Comparison of ENCODE assay signal across 28 mouse cellular contexts in genomic region chr11:61550631-61551030, GRCm38 (mm10). TPM values are rescaled to one million over a fixed set of nuclear protein-coding genes. Genes with fewer than 3 reads are reported as not detected.
"Had no signal": no experiment of that assay in that cellular context is flagged by ENCODE, and none has a peak within 500 bp of the region (broad histone marks: within the 10 kb centered on the region; RNA-seq: fewer than 3 reads in every experiment).

No protein-coding gene starts in this region.

- ATAC-seq: hindbrain, postnatal 0 days; intestine, embryonic 16.5 days; liver, embryonic 12.5 days had no signal

- H3K27me3 ChIP-seq: heart, embryonic 13.5 days; heart, embryonic 15.5 days; hindbrain, embryonic 13.5 days; hindbrain, embryonic 15.5 days; kidney, embryonic 15.5 days; limb, embryonic 13.5 days; limb, embryonic 15.5 days had no signal

- H3K4me3 ChIP-seq: heart, adult 2 months; heart, embryonic 13.5 days; heart, embryonic 15.5 days; hindbrain, embryonic 13.5 days; hindbrain, embryonic 15.5 days; kidney, embryonic 15.5 days; limb, embryonic 13.5 days; limb, embryonic 15.5 days; liver, embryonic 12.5 days had no signal

- H3K4me1 ChIP-seq: heart, embryonic 13.5 days; heart, embryonic 15.5 days; limb, embryonic 13.5 days; liver, embryonic 12.5 days had no signal

- DNase-seq: gastrocnemius, postnatal 14 days; gastrocnemius, postnatal 36 days; heart, adult 11 months; heart, adult 2 months; heart, postnatal 14 days; heart, postnatal 36 days; kidney, adult 11 months; kidney, adult 2 months; kidney, adult 9 months; kidney, postnatal 14 days; kidney, postnatal 36 days; layer of hippocampus, postnatal 36 days; left cerebral cortex, postnatal 4 days; lung, adult 18-20 months had no signal

- H3K9me3 ChIP-seq: heart, embryonic 13.5 days; heart, embryonic 15.5 days; hindbrain, embryonic 13.5 days; hindbrain, embryonic 15.5 days; kidney, embryonic 15.5 days; limb, embryonic 13.5 days; limb, embryonic 15.5 days; liver, embryonic 12.5 days had no signal

- H3K4me2 ChIP-seq: heart, embryonic 11.5 days; heart, embryonic 13.5 days; heart, embryonic 15.5 days; hindbrain, embryonic 13.5 days; hindbrain, embryonic 15.5 days; kidney, embryonic 15.5 days; limb, embryonic 13.5 days; limb, embryonic 15.5 days; liver, embryonic 12.5 days had no signal

- H3K27ac ChIP-seq: heart, adult 2 months; heart, embryonic 13.5 days; heart, embryonic 15.5 days; hindbrain, embryonic 13.5 days; hindbrain, embryonic 15.5 days; hindbrain, postnatal 0 days; kidney, embryonic 15.5 days; kidney, postnatal 0 days; limb, embryonic 13.5 days; limb, embryonic 15.5 days; liver, embryonic 12.5 days; liver, embryonic 14.5 days had no signal

- H3K9ac ChIP-seq: heart, embryonic 13.5 days; heart, embryonic 15.5 days; hindbrain, embryonic 13.5 days; hindbrain, embryonic 15.5 days; kidney, embryonic 15.5 days; limb, embryonic 13.5 days; limb, embryonic 15.5 days; liver, embryonic 12.5 days; liver, embryonic 14.5 days had no signal

RNA-seq across cellular contexts. Expression of gene Epn2, which starts 28.9 kb away (rescaled TPM):
- total RNA-seq: hematopoietic stem cell, adult 5-6 weeks had no signal
